Mouse (Mus musculus): ENCODE measurements around the gene Ctrb1.

DNA sequence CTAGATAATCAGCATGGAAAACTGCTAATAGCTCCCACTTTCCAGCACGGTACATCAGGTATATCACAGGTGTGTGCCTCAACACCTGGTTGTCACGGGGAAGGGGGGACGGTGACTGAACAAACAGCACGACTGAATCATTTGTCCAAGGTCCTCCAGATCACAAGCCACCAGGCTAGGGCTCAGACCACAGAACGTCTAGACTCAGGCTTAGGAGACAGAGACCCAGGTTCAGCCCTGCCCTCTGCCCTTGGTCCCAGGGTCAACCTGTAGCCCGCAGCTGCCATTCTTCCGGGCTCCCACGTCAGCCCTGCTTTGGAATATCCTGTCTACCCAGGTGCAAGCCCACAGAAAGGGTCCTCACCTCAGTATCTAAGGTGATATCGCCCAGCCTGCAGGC is 10.6 kb upstream of the Ctrb1 start:
- TF ChIP-seq CTCF (IDR thresholded peaks at IDR 0.05; ENCODE audit: low read depth) (no peak), EP300 (IDR thresholded peaks at IDR 0.05; ENCODE audit: low read depth) (no peak)

Data from liver, postnatal 0 days (tissue).